Mouse (Mus musculus): ENCODE measurements around the gene Gstm5. TPM values are rescaled to one million over a fixed set of nuclear protein-coding genes. Genes with fewer than 3 reads are reported as not detected.
A peak's percentile ranks its signal among the peaks of the same experiment; 100 is the strongest.
"Not testable (repeated sequence)": the region's sequence is repeated elsewhere in the genome, so short reads cannot be mapped to it uniquely, and the experiment has no call there.

Gene Gstm5
- polyA plus RNA-seq, 1 experiment from 2014 or later: 216 TPM

DNA sequence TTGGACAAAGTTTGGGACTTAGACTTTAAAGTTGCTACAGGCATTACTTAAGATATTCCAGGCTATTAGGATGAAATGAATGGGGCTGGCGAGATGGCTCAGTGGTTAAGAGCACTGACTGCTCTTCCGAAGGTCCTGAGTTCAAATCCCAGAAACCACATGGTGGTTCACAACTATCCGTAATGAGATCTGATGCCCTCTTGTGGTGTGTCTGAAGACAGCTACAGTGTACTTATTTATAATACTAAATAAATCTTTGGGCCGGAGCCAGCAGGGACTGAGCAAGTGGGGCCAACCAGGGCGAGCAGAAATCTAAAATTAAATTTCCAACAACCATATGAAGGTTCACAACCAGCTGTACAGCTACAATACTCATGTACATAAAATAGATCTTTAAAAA, 34.1 kb upstream of the Gstm5 start:
- not testable (repeated sequence) for H3K4me2 ChIP-seq (replicated peaks); H3K36me3 ChIP-seq; H3K9me3 ChIP-seq; H3K4me1 ChIP-seq; H3K27me3 ChIP-seq (replicated peaks); H3K9ac ChIP-seq; ATAC-seq (ENCODE audit: low FRiP score, low read depth); H3K27ac ChIP-seq; H3K4me3 ChIP-seq
- 86% methylated on average over 5 of the region's 5 CpGs for WGBS

DNA sequence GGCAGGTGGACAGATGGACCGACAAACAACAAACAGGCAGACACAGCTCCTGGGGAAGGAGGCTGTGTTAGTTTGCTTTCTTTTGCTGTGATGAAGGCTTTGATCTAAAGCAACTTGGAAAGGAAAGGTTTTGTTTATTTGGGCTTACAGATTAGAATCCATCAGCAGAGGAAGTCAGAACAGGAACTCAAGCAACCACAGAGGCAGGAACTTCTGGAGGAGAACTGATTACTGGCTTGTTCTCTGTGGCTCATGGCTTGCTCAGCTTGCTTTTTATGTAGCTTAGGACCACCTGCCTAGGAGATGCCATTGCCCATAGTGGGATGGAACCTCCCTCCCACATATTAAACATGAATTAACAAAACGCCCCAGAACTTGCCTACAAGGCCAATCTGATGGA, 33.1 kb upstream of the Gstm5 start:
- Histone ChIP-seq H3K9ac (no peak overlapping the region), H3K4me3 (no peak overlapping the region), H3K27ac (no peak overlapping the region), H3K4me1 (no peaks in the 10 kb centered on the region), H3K27me3 (replicated peaks) (0 out of 2 replicates have a peak, but pooled peaks cover 4% of the 10 kb centered on the region), H3K4me2 (replicated peaks) (no peak overlapping the region), H3K9me3 (no peaks in the 10 kb centered on the region), H3K36me3 (no peaks in the 10 kb centered on the region)
- WGBS: 84% methylated on average over 2 of the region's 2 CpGs
- ATAC-seq (ENCODE audit: low FRiP score, low read depth): no peak

DNA sequence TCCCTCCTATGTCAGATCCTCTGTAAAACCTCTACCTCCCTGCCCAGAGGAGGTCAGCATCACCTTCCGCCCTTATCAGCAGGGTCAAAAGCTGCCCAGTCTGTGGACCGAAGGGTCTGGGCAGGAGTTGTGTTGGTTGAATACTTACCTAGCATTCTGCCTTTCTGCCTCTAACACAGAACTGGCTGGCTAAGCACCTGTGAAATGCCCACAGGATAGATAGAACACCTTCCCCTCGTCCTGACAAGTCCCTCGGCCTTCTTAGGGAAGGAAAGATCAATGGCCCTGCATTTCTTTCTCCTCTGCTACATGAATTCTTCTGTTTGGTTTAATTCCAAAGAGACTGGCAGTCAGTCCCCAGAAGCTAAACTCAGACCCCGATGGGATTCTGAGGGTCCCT, 32.1 kb upstream of the Gstm5 start:
- ATAC-seq (ENCODE audit: low FRiP score, low read depth): no peak
- Histone ChIP-seq H3K27ac (no peak overlapping the region), H3K9ac (no peak overlapping the region), H3K27me3 (replicated peaks) (no peaks in the 10 kb centered on the region), H3K4me2 (replicated peaks) (no peak overlapping the region), H3K4me3 (no peak overlapping the region), H3K4me1 (no peaks in the 10 kb centered on the region), H3K9me3 (no peaks in the 10 kb centered on the region), H3K36me3 (no peaks in the 10 kb centered on the region)
- 78% methylated on average over 5 of the region's 5 CpGs for WGBS

DNA sequence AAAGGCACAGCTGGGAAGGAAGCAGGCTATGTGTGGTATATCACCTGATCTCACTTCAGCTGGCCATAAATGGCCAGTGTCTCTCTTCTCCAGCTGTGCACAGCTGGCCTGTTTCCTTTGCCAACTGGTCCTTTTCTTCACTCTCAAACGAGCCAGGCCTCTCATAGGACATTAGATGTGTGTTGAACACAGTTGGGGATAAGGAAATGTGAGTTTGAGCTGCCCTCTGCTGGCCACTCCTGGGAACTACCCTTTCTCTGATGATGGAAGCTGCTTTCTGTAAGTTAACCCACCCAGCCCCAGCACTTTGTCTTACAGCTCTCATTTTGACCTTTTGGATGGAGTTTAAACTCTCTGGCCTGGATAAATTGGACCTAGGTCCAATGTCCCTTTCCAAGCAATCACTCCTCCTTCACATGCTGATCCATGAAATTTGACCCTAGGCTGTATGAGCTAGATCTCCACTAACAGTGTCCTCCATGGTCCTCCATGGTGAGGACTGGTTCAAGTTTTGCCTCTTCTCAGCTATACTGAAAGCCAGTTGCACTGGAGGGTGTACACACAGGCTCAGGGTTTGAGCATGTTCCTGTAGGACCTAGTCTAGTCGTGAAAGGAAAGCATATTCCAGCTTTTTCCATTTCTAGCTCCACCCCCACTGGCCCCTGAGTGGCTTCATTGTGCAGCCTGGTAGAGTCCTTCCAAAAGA, 31.6 kb upstream of the Gstm5 start:
- Histone ChIP-seq H3K9ac (no peak overlapping the region), H3K27me3 (replicated peaks) (no peaks in the 10 kb centered on the region), H3K4me2 (replicated peaks) (no peak overlapping the region), H3K27ac (no peak overlapping the region), H3K4me3 (no peak overlapping the region), H3K4me1 (peaks cover 4% of the 10 kb centered on the region; the same call in 1 of the 2 replicates), H3K9me3 (no peaks in the 10 kb centered on the region), H3K36me3 (no peaks in the 10 kb centered on the region)
- 11% methylated on average over 2 of the region's 2 CpGs for WGBS
- ATAC-seq (ENCODE audit: low FRiP score, low read depth): peak; percentile 69

DNA sequence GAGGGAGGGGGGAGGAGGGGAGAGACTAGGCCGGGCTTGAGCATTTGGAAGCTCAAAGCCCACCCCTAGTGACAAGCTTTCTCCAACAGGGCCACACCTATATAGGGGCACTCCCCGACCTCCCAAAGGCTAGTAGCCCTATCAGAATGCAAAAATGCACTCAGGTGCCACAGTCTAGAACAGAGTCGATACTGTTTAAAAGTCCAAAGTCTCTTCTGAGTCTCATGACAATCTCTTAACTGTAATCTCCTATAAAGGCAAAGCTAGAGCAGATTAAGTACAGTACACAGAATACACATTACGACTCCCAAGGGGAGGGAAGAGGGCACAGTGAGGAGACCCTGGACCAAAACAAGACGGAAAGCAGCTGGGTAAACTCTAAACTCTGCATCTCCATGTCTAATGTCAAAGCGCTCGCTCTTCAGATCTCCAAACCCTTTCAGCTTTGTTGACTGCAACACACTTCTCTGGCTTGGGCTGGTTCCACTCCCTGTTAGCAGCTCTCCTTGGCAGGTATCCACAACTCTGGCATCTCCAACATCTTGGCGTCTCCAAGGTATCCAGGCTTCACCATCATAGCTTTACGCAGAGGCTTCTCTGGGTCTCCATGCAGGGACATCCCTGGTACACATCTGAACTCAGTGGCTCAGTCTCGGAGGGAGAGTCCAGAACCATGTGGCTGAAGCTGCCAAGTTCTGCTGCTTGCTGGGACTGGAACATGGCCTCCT, 30.1 kb upstream of the Gstm5 start:
- WGBS: 76% methylated on average over 10 of the region's 10 CpGs

DNA sequence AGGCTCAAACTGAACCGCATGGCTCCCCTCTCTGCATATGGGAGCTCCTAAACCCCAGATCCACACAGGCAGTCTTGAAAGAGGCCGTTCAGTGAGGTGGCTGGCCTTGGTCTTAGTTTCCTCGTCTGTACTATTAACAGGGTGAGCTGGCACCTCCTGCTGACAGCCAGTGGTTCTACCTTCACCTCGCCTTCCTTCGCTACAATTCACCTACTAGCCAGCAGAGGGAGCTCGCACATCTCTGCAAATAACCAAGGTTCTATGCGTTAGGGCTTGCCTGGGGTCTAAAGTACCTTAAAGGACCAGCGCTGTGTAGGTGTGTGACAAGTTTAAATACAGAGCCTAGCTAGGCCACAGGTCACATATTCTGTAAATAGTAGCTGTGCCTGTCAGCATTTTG, 28.5 kb upstream of the Gstm5 start:
- peaks cover 8% of the 10 kb centered on the region; the same call in 1 of the 2 replicates for H3K4me1 ChIP-seq
- WGBS: 12% methylated on average over 8 of the region's 8 CpGs
- no peaks in the 10 kb centered on the region for H3K36me3 ChIP-seq
- ATAC-seq (ENCODE audit: low FRiP score, low read depth): peak; percentile 22; the same call in 1 of the 2 replicates
- H3K4me2 ChIP-seq (replicated peaks): no peak overlapping the region
- no peak overlapping the region for H3K9ac ChIP-seq
- no peak overlapping the region for H3K27ac ChIP-seq
- no peaks in the 10 kb centered on the region for H3K9me3 ChIP-seq
- no peaks in the 10 kb centered on the region for H3K27me3 ChIP-seq (replicated peaks)
- no peak overlapping the region for H3K4me3 ChIP-seq

More for the DNA sequence above, 30.1 kb upstream of the Gstm5 start:
- ATAC-seq (ENCODE audit: low FRiP score, low read depth): no peak
- H3K36me3 ChIP-seq: no peaks in the 10 kb centered on the region
- H3K4me2 ChIP-seq (replicated peaks): no peak overlapping the region
- peaks cover 8% of the 10 kb centered on the region; the same call in 1 of the 2 replicates for H3K4me1 ChIP-seq
- H3K4me3 ChIP-seq: no peak overlapping the region
- H3K27me3 ChIP-seq (replicated peaks): no peaks in the 10 kb centered on the region
- H3K9ac ChIP-seq: no peak overlapping the region
- H3K27ac ChIP-seq: no peak overlapping the region
- no peaks in the 10 kb centered on the region for H3K9me3 ChIP-seq

DNA sequence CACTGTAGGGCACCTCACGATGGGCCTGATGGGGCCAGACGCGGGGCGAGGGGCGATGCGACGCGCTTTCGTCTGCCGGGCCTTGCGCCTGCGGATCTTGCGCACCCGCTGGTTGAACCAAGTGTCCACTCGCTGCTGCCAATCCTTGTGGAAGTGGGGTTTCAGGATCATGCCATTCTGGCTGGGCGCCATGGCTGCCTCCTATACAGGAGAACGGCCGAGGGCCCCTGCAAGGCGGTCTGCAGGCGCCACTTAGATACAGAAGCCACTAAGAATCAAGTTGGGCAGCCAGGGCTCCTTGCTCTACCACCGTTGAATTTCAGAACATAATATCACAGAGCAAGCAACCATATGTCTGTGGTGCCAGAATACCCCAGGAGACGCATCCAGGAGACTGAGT, 27.2 kb upstream of the Gstm5 start:
- H3K4me1 ChIP-seq: peaks cover 8% of the 10 kb centered on the region; the same call in 1 of the 2 replicates
- ATAC-seq (ENCODE audit: low FRiP score, low read depth): no peak
- H3K27ac ChIP-seq: no peak overlapping the region
- H3K9me3 ChIP-seq: no peaks in the 10 kb centered on the region
- WGBS: 91% methylated on average over 22 of the region's 22 CpGs
- H3K4me2 ChIP-seq (replicated peaks): no peak overlapping the region
- no peaks in the 10 kb centered on the region for H3K27me3 ChIP-seq (replicated peaks)
- H3K36me3 ChIP-seq: no peaks in the 10 kb centered on the region
- H3K9ac ChIP-seq: no peak overlapping the region
- H3K4me3 ChIP-seq: no peak overlapping the region

DNA sequence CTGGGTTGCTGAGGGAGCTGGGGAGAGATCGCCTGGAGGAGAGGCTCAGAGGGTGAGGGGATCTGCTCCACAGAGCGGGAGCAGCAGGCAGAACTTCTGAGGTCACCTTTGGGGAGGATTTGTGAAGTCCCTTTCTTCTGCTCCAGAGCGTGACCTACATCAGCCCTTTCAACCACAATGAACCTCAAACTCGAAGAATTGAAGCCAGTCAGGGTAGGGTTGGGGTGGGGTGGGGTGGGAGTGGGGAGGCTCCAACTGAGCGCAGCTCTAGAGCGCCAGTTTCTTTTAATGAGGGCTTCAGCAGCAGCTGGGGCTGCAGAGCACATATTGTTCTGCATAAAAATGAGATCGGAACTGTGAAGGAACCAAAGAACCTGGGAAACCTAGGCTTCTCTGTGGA, 26.5 kb upstream of the Gstm5 start:
- no peak for ATAC-seq (ENCODE audit: low FRiP score, low read depth)

DNA sequence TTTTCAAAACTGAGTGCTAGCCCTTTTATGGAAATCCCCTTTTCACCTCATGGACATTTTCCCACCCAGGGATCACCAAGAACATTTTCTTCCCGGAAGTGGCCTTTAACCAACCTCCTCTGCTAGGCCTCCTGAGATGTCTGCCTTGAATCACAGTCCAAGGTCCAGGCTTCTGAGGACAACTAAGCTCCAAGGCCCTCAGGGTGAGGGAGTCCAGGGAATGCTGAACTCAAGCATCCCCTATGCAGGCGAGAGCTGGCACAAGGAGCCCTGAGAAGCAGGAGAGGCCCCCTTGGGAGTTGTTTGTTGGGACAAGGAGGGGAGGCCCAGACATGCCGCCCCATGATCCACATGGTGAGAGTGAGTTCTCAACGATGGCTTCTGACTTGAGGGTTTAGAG, 25.7 kb upstream of the Gstm5 start:
- H3K27ac ChIP-seq: no peak overlapping the region
- no peaks in the 10 kb centered on the region for H3K27me3 ChIP-seq (replicated peaks)
- H3K4me2 ChIP-seq (replicated peaks): no peak overlapping the region
- no peak overlapping the region for H3K4me3 ChIP-seq
- no peaks in the 10 kb centered on the region for H3K9me3 ChIP-seq
- no peaks in the 10 kb centered on the region for H3K36me3 ChIP-seq
- ATAC-seq (ENCODE audit: low FRiP score, low read depth): no peak
- WGBS: 78% methylated on average over 4 of the region's 4 CpGs
- H3K4me1 ChIP-seq: peaks cover 8% of the 10 kb centered on the region; the same call in 1 of the 2 replicates
- H3K9ac ChIP-seq: no peak overlapping the region

More for the DNA sequence above, 26.5 kb upstream of the Gstm5 start:
- no peak overlapping the region for H3K9ac ChIP-seq
- H3K4me1 ChIP-seq: peaks cover 8% of the 10 kb centered on the region; the same call in 1 of the 2 replicates
- no peaks in the 10 kb centered on the region for H3K9me3 ChIP-seq
- 24% methylated on average over 7 of the region's 7 CpGs for WGBS
- no peak overlapping the region for H3K4me2 ChIP-seq (replicated peaks)
- no peak overlapping the region for H3K4me3 ChIP-seq
- H3K27ac ChIP-seq: no peak overlapping the region
- no peaks in the 10 kb centered on the region for H3K27me3 ChIP-seq (replicated peaks)
- H3K36me3 ChIP-seq: no peaks in the 10 kb centered on the region

DNA sequence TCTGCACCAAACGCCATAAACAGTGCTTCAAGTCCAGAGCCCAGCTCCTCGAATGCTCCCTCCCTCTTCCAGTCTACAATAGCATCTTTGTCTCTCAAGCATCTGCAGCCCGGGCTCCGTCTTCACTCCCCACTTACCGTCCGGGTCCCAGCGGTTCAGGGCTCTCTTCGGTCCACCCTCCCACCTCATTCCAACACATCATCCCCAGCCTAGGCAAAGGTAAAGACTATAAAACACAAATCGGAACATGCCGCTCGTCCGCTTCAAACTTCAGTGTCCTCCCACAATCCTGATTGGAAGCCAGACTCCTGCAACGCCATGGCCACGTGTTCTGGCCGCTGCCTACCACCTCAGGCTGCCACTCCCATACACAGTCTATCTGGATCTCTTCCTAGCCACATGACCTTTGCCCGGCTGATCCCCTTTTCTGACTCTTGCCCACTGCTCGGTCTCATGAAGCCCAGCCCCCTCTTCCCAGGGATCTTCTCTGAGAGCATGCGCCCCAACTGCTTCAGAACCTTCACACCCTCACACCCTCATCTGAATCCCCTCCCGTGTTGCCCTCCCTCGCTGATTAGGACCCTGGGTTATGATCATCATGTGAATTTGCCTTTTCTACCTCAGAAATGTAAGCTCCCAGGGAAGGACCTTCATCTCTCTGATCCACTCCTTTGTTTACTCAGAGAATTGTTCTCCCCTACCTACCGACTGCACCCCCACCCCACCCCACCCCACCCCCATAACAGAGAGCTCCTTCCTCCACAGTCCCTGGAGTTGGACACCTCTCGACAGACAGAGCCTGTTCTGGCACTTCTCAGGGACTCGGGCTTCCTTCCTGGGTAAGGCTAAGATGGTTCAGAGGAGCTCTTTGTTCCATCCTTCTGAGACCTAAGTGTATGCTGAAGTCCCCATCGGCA, 22.0 kb upstream of the Gstm5 start:
- H3K4me1 ChIP-seq: peaks cover 8% of the 10 kb centered on the region; the same call in 1 of the 2 replicates
- H3K27ac ChIP-seq: no peak overlapping the region
- no peaks in the 10 kb centered on the region for H3K9me3 ChIP-seq
- H3K4me2 ChIP-seq (replicated peaks): no peak overlapping the region
- no peak for ATAC-seq (ENCODE audit: low FRiP score, low read depth)
- 71% methylated on average over 24 of the region's 24 CpGs for WGBS
- H3K36me3 ChIP-seq: no peaks in the 10 kb centered on the region
- no peak overlapping the region for H3K9ac ChIP-seq
- H3K4me3 ChIP-seq: no peak overlapping the region
- no peaks in the 10 kb centered on the region for H3K27me3 ChIP-seq (replicated peaks)

DNA sequence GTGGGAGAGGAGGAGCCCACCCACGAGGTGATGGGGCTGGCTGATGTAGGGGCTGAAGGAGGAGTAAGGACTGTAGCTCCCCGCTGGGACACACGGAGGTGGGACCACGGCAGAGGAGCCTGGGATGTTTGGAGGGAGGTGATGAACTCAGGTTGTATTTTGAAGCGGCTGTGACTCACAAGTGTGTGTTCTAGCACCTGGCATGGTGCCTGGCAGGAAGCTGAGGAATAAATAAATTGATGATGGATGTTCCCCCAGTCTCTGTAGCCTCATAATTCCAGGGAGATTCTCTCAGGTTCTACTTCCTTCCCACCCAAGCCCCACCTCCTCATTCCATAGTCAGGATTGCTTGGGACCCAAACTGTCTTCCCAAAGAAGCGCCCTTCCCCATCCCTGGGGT, 20.4 kb upstream of the Gstm5 start:
- Histone ChIP-seq H3K36me3 (no peaks in the 10 kb centered on the region), H3K4me1 (no peaks in the 10 kb centered on the region), H3K27me3 (replicated peaks) (no peaks in the 10 kb centered on the region), H3K9ac (no peak overlapping the region), H3K27ac (no peak overlapping the region), H3K9me3 (no peaks in the 10 kb centered on the region), H3K4me3 (no peak overlapping the region), H3K4me2 (replicated peaks) (no peak overlapping the region)
- ATAC-seq (ENCODE audit: low FRiP score, low read depth): no peak
- 69% methylated on average over 6 of the region's 6 CpGs for WGBS

DNA sequence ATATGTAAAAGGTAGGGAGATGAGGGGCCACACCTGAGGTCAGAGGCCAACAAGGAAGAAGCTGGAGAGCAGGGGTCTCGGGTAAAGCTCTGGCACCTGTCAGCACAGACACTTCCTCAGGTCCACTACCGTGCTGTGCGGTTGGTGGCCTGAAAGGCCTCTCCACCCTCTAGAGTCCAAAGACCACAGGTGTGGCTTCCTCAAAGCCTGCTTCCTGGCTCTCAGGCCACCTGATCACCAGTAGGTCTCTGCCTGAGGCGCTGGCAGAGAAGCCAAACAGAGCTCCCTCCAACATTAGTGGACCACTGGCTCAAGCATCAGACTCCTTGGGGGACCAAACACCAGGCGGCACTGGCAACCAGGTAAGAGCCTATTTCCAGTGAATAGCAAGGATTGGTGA, 18.6 kb upstream of the Gstm5 start, which contains the start of gene Eps8l3:
Eps8l3 (plus strand) TSS at position 225 of the 400 bp plus-strand sequence.
- no peak within 1 kb of the TSS for H3K4me3 ChIP-seq
- no peaks in the 10 kb centered on the region for H3K4me1 ChIP-seq
- H3K27ac ChIP-seq: no peak within 1 kb of the TSS
- H3K9ac ChIP-seq: no peak within 1 kb of the TSS
- no peak within 1 kb of the TSS for H3K4me2 ChIP-seq (replicated peaks)
- WGBS: 87% methylated on average over 5 of the region's 5 CpGs
- H3K9me3 ChIP-seq: no peaks in the 10 kb centered on the region
- no peak for ATAC-seq (ENCODE audit: low FRiP score, low read depth)
- no peaks in the 10 kb centered on the region for H3K27me3 ChIP-seq (replicated peaks)
- no peaks in the 10 kb centered on the region for H3K36me3 ChIP-seq

Measured in neural tube, embryonic 12.5 days (tissue).